Mouse (Mus musculus) forebrain, embryonic 16.5 days (tissue): Measurements from ENCODE around the gene Tmprss13. TPM values are rescaled to one million over a fixed set of nuclear protein-coding genes. Genes with fewer than 3 reads are reported as not detected.

ENCODE experiments used
- ATAC-seq: fragments of 200-750 bp; cut with Nextera tagmentation; 2 replicates; pipeline ENCODE4 v1.8.0; 2017; ENCODE audit warnings: mild to moderate bottlenecking, moderate library complexity
- H3K27ac ChIP-seq: fragments of 300-500 bp; sonication (generic); 2 replicates; pipeline ENCODE4 v1.5.1; 2014; ENCODE audit warnings: low read length, control low read depth
- H3K27me3 ChIP-seq: fragments of 300-500 bp; sonication (generic); replicated peaks from 2 replicates; pipeline ENCODE4 v1.6.1; 2014; ENCODE audit warnings: low read length; ENCODE audit not compliant: control insufficient read depth, insufficient read depth
- H3K36me3 ChIP-seq: fragments of 300-500 bp; sonication (generic); 2 replicates; pipeline ENCODE4 v1.6.1; 2014; ENCODE audit not compliant: control insufficient read depth, insufficient read depth
- H3K4me1 ChIP-seq: fragments of 300-500 bp; sonication (generic); replicated peaks from 2 replicates; pipeline ENCODE4 v1.6.1; 2014; ENCODE audit warnings: low read length; ENCODE audit not compliant: control insufficient read depth, insufficient read depth
- H3K4me2 ChIP-seq: fragments of 300-500 bp; sonication (generic); 2 replicates; pipeline ENCODE4 v1.6.1; 2014; ENCODE audit warnings: mild to moderate bottlenecking, low read length, control low read depth
- H3K4me3 ChIP-seq: fragments of 300-500 bp; sonication (generic); replicated peaks from 2 replicates; pipeline ENCODE4 v1.5.1; 2014; ENCODE audit warnings: mild to moderate bottlenecking, low read length, control low read depth
- H3K9ac ChIP-seq: fragments of 300-500 bp; sonication (generic); replicated peaks from 2 replicates; pipeline ENCODE4 v1.6.1; 2014; ENCODE audit warnings: low read depth, low read length, control low read depth
- H3K9me3 ChIP-seq: fragments of 300-500 bp; sonication (generic); 2 replicates; pipeline ENCODE4 v1.6.1; 2016; ENCODE audit warnings: low read length; ENCODE audit not compliant: control insufficient read depth
- WGBS: fragments of 180-500 bp; shearing (Covaris S2); extraction: QIAGEN DNeasy Blood & Tissue Kit; methylation state at CpG from one replicate; pipeline ENCODE4 v1.1.7; 2014; 5-methylcytosine and 5-hydroxymethylcytosine counted together
- polyA plus RNA-seq: library from polyadenylated mRNA; unstranded; fragments of >200 nt; fragmentation: Nextera tagmentation; extraction: Ambion mirVana; gene quantifications from 2 replicates; pipeline ENCODE4 v1.2.1, GENCODE M21; 2015

Tmprss13 gene
- polyA plus RNA-seq = 0.10 TPM in 1 of 2 replicates, not detected in the other

GRCm38 (mm10) chr9:45318855-45319254 is at the start of gene Tmprss13:
Tmprss13 (plus strand) TSS chr9:45319100.
- no peak within 1 kb of the TSS for H3K4me2 ChIP-seq
- H3K27me3 ChIP-seq = no peaks in the 10 kb centered on the region
- 43% methylated on average over 14 of the region's 14 CpGs for WGBS
- H3K36me3 ChIP-seq = no peaks in the 10 kb centered on the region
- ATAC-seq = no peak
- no peak within 1 kb of the TSS for H3K27ac ChIP-seq
- no peak within 1 kb of the TSS for H3K4me3 ChIP-seq
- no peak within 1 kb of the TSS for H3K9ac ChIP-seq
- no peaks in the 10 kb centered on the region for H3K9me3 ChIP-seq
- H3K4me1 ChIP-seq = no peaks in the 10 kb centered on the region

- H3K4me3 ChIP-seq = no peak overlapping the region
- H3K9ac ChIP-seq = no peak overlapping the region
- peaks cover 18% of the 10 kb centered on the region; the same call in 1 of the 2 replicates for H3K27me3 ChIP-seq
- no peak overlapping the region for H3K27ac ChIP-seq
- WGBS = 55% methylated on average over 5 of the region's 5 CpGs
- no peak for ATAC-seq
- H3K36me3 ChIP-seq = no peaks in the 10 kb centered on the region
- no peak overlapping the region for H3K4me2 ChIP-seq
- no peaks in the 10 kb centered on the region for H3K9me3 ChIP-seq
- H3K4me1 ChIP-seq = peaks cover 8% of the 10 kb centered on the region
These were observed 46.7 kb upstream of the Tmprss13 start for GRCm38 (mm10) chr9:45272213-45272612.

GRCm38 (mm10) chr9:45274218-45274617 is 44.7 kb upstream of the Tmprss13 start:
- Histone ChIP-seq H3K27me3 (peaks cover 6% of the 10 kb centered on the region; the same call in 1 of the 2 replicates), H3K4me3 (no peak overlapping the region), H3K36me3 (no peaks in the 10 kb centered on the region), H3K27ac (no peak overlapping the region), H3K4me2 (no peak overlapping the region), H3K4me1 (no peaks in the 10 kb centered on the region; the same call in 1 of the 2 replicates), H3K9me3 (no peaks in the 10 kb centered on the region), H3K9ac (no peak overlapping the region)
- 87% methylated on average over 4 of the region's 4 CpGs for WGBS
- no peak for ATAC-seq

- no peak for ATAC-seq
- no peaks in the 10 kb centered on the region for H3K36me3 ChIP-seq
- H3K9me3 ChIP-seq = no peaks in the 10 kb centered on the region
- no peak overlapping the region for H3K9ac ChIP-seq
- 86% methylated on average over 2 of the region's 2 CpGs for WGBS
- H3K4me2 ChIP-seq = no peak overlapping the region
- H3K27me3 ChIP-seq = peaks cover 3% of the 10 kb centered on the region; the same call in 1 of the 2 replicates
- H3K4me1 ChIP-seq = no peaks in the 10 kb centered on the region
- no peak overlapping the region for H3K4me3 ChIP-seq
- no peak overlapping the region for H3K27ac ChIP-seq
These were observed 44.3 kb upstream of the Tmprss13 start for GRCm38 (mm10) chr9:45274635-45275034.

GRCm38 (mm10) chr9:45280059-45280458 is 38.8 kb upstream of the Tmprss13 start:
- H3K9me3 ChIP-seq = no peaks in the 10 kb centered on the region
- no peak overlapping the region for H3K27ac ChIP-seq
- no peaks in the 10 kb centered on the region for H3K36me3 ChIP-seq
- ATAC-seq = no peak
- 80% methylated on average over 3 of the region's 3 CpGs for WGBS
- no peak overlapping the region for H3K9ac ChIP-seq
- no peak overlapping the region for H3K4me3 ChIP-seq
- H3K27me3 ChIP-seq = no peaks in the 10 kb centered on the region
- no peak overlapping the region for H3K4me2 ChIP-seq
- no peaks in the 10 kb centered on the region for H3K4me1 ChIP-seq

GRCm38 (mm10) chr9:45280891-45281290 is 38.0 kb upstream of the Tmprss13 start:
- Histone ChIP-seq H3K4me1 (no peaks in the 10 kb centered on the region), H3K9ac (no peak overlapping the region), H3K36me3 (no peaks in the 10 kb centered on the region), H3K4me2 (no peak overlapping the region), H3K27me3 (no peaks in the 10 kb centered on the region), H3K4me3 (no peak overlapping the region), H3K9me3 (no peaks in the 10 kb centered on the region), H3K27ac (no peak overlapping the region)
- ATAC-seq = no peak
- 80% methylated on average over 3 of the region's 3 CpGs for WGBS

- Histone ChIP-seq H3K9ac (no peak overlapping the region), H3K9me3 (no peaks in the 10 kb centered on the region), H3K27ac (no peak overlapping the region), H3K4me1 (no peaks in the 10 kb centered on the region), H3K27me3 (no peaks in the 10 kb centered on the region), H3K36me3 (no peaks in the 10 kb centered on the region), H3K4me3 (no peak overlapping the region), H3K4me2 (no peak overlapping the region)
- ATAC-seq = no peak
- 89% methylated on average over 5 of the region's 5 CpGs for WGBS
These were observed 36.4 kb upstream of the Tmprss13 start for GRCm38 (mm10) chr9:45282466-45282865.

- 80% methylated on average over 11 of the region's 11 CpGs for WGBS
- Histone ChIP-seq H3K4me1 (no peaks in the 10 kb centered on the region), H3K9ac (no peak overlapping the region), H3K27ac (no peak overlapping the region), H3K4me3 (no peak overlapping the region), H3K9me3 (no peaks in the 10 kb centered on the region), H3K36me3 (no peaks in the 10 kb centered on the region), H3K4me2 (no peak overlapping the region), H3K27me3 (no peaks in the 10 kb centered on the region)
- ATAC-seq = no peak
These were observed 27.3 kb upstream of the Tmprss13 start for GRCm38 (mm10) chr9:45291481-45292168.

GRCm38 (mm10) chr9:45294210-45295011 is 24.5 kb upstream of the Tmprss13 start:
- Histone ChIP-seq H3K27ac (no peak overlapping the region), H3K9me3 (no peaks in the 10 kb centered on the region), H3K9ac (no peak overlapping the region), H3K27me3 (no peaks in the 10 kb centered on the region), H3K4me3 (no peak overlapping the region), H3K4me1 (no peaks in the 10 kb centered on the region), H3K4me2 (no peak overlapping the region), H3K36me3 (no peaks in the 10 kb centered on the region)
- ATAC-seq = no peak
- 73% methylated on average over 10 of the region's 10 CpGs for WGBS
